Mouse (Mus musculus) right cerebral cortex, adult 18-20 months (tissue): Measurements from ENCODE around the gene Tfeb.

ENCODE experiments used
- DNase-seq: peaks from one replicate; pipeline ENCODE4 v3.0.0; 2022; ENCODE audit warnings: mixed read lengths

The Tfeb gene

GRCm38 (mm10) chr17:47736856-47737255, at the start of gene Tfeb:
Gene Tfeb, plus strand, starts transcription at chr17:47737030.
- peak; percentile 97 for DNase-seq

- peak; percentile 98 for DNase-seq
These were observed 49.2 kb upstream of the Tfeb start for GRCm38 (mm10) chr17:47687409-47688343.

GRCm38 (mm10) chr17:47688344-47688607, 48.6 kb upstream of the Tfeb start, which contains the start of gene Tomm6:
Gene Tomm6, minus strand, starts transcription at chr17:47688386.
- DNase-seq, result no peak

- DNase-seq, result peak; percentile 85
These were observed 47.9 kb upstream of the Tfeb start, which contains the start of gene Frs3 for GRCm38 (mm10) chr17:47688608-47689575. Gene Frs3, plus strand, starts transcription at chr17:47689030.

- DNase-seq, result no peak
These were observed 46.9 kb upstream of the Tfeb start for GRCm38 (mm10) chr17:47689894-47690293.

GRCm38 (mm10) chr17:47691650-47692049, 45.2 kb upstream of the Tfeb start:
- no peak for DNase-seq

GRCm38 (mm10) chr17:47693671-47694441, 43.0 kb upstream of the Tfeb start:
- DNase-seq, result no peak

- DNase-seq, result no peak
These were observed 42.6 kb upstream of the Tfeb start, which contains the start of gene Gm21981 for GRCm38 (mm10) chr17:47694442-47694502. Gene Gm21981, minus strand, starts transcription at chr17:47694455.

- peak; percentile 97 for DNase-seq
These were observed 42.1 kb upstream of the Tfeb start, which contains the start of gene Prickle4 for GRCm38 (mm10) chr17:47694503-47695336. Gene Prickle4, minus strand, starts transcription at chr17:47694736.

- no peak for DNase-seq
These were observed 41.5 kb upstream of the Tfeb start for GRCm38 (mm10) chr17:47695337-47695710.

- DNase-seq, result no peak
These were observed 38.7 kb upstream of the Tfeb start for GRCm38 (mm10) chr17:47698156-47698555.

GRCm38 (mm10) chr17:47699055-47699454, 37.8 kb upstream of the Tfeb start:
- no peak for DNase-seq

- no peak for DNase-seq
These were observed 35.0 kb upstream of the Tfeb start for GRCm38 (mm10) chr17:47701793-47702192.

GRCm38 (mm10) chr17:47702548-47703345, 34.1 kb upstream of the Tfeb start:
- no peak for DNase-seq

GRCm38 (mm10) chr17:47703556-47703955, 33.3 kb upstream of the Tfeb start:
- DNase-seq, result no peak

GRCm38 (mm10) chr17:47704692-47705091, 32.1 kb upstream of the Tfeb start:
- no peak for DNase-seq

- no peak for DNase-seq
These were observed 30.6 kb upstream of the Tfeb start for GRCm38 (mm10) chr17:47706196-47706595.

GRCm38 (mm10) chr17:47707961-47708360, 28.9 kb upstream of the Tfeb start:
- DNase-seq, result no peak

GRCm38 (mm10) chr17:47708972-47709371, 27.9 kb upstream of the Tfeb start:
- no peak for DNase-seq

- DNase-seq, result no peak
These were observed 26.8 kb upstream of the Tfeb start for GRCm38 (mm10) chr17:47710036-47710435.

- no peak for DNase-seq
These were observed 24.9 kb upstream of the Tfeb start for GRCm38 (mm10) chr17:47711883-47712282.
